Mouse (Mus musculus): ENCODE results near the gene Ceacam1. TPM values are rescaled to one million over a fixed set of nuclear protein-coding genes. Genes with fewer than 3 reads are reported as not detected.
"Not testable (repeated sequence)": the region's sequence is repeated elsewhere in the genome, so short reads cannot be mapped to it uniquely, and the experiment has no call there.

Ceacam1 gene
- polyA plus RNA-seq, 1 experiment = 0.01 TPM

GRCm38 (mm10) chr7:25479440-25479839 lies 2.0 kb upstream of the Ceacam1 start:
- peaks cover 3% of the 10 kb centered on the region; the same call in 1 of the 2 replicates for H3K4me1 ChIP-seq (ENCODE audit: control insufficient read depth)
- TF ChIP-seq TAL1 (IDR thresholded peaks at IDR 0.05; ENCODE audit: low read length) (no peak), GATA1 (IDR thresholded peaks at IDR 0.05; ENCODE audit: low read length) (no peak)
- no peaks in the 10 kb centered on the region for H3K9me3 ChIP-seq (ENCODE audit: control insufficient read depth, low read length)
- H3K36me3 ChIP-seq (ENCODE audit: control insufficient read depth) = no peaks in the 10 kb centered on the region
- H3K27me3 ChIP-seq (ENCODE audit: control insufficient read depth) = no peaks in the 10 kb centered on the region
- H3K4me3 ChIP-seq (replicated peaks) = no peak overlapping the region

- H3K4me1 ChIP-seq (ENCODE audit: control insufficient read depth); H3K36me3 ChIP-seq (ENCODE audit: control insufficient read depth); H3K4me3 ChIP-seq (replicated peaks); H3K27me3 ChIP-seq (ENCODE audit: control insufficient read depth); H3K9me3 ChIP-seq (ENCODE audit: control insufficient read depth, low read length): not testable (repeated sequence)
Measured at GRCm38 (mm10) chr7:25477752-25478093, 320 bp upstream of the Ceacam1 start.

GRCm38 (mm10) chr7:25471821-25472220 lies 5.6 kb downstream of the Ceacam1 start:
- H3K4me1 ChIP-seq (ENCODE audit: control insufficient read depth); H3K36me3 ChIP-seq (ENCODE audit: control insufficient read depth); H3K9me3 ChIP-seq (ENCODE audit: control insufficient read depth, low read length); H3K27me3 ChIP-seq (ENCODE audit: control insufficient read depth); H3K4me3 ChIP-seq (replicated peaks): not testable (repeated sequence)

GRCm38 (mm10) chr7:25465586-25465985 lies 11.8 kb downstream of the Ceacam1 start:
- H3K4me1 ChIP-seq (ENCODE audit: control insufficient read depth); H3K9me3 ChIP-seq (ENCODE audit: control insufficient read depth, low read length); H3K27me3 ChIP-seq (ENCODE audit: control insufficient read depth); H3K36me3 ChIP-seq (ENCODE audit: control insufficient read depth); H3K4me3 ChIP-seq (replicated peaks): not testable (repeated sequence)

- Histone ChIP-seq H3K27me3 (ENCODE audit: control insufficient read depth) (no peaks in the 10 kb centered on the region), H3K9me3 (ENCODE audit: control insufficient read depth, low read length) (no peaks in the 10 kb centered on the region), H3K4me1 (ENCODE audit: control insufficient read depth) (no peaks in the 10 kb centered on the region), H3K36me3 (ENCODE audit: control insufficient read depth) (no peaks in the 10 kb centered on the region), H3K4me3 (replicated peaks) (no peak overlapping the region)
- TF ChIP-seq TAL1 (IDR thresholded peaks at IDR 0.05; ENCODE audit: low read length) = no peak
- no peak for TF ChIP-seq GATA1 (IDR thresholded peaks at IDR 0.05; ENCODE audit: low read length)
Measured at GRCm38 (mm10) chr7:25465010-25465409, 12.4 kb downstream of the Ceacam1 start.

GRCm38 (mm10) chr7:25462033-25462337 lies 15.4 kb downstream of the Ceacam1 start:
- not testable (repeated sequence) for H3K9me3 ChIP-seq (ENCODE audit: control insufficient read depth, low read length); H3K4me3 ChIP-seq (replicated peaks); H3K27me3 ChIP-seq (ENCODE audit: control insufficient read depth); H3K36me3 ChIP-seq (ENCODE audit: control insufficient read depth); H3K4me1 ChIP-seq (ENCODE audit: control insufficient read depth)

- not testable (repeated sequence) for H3K9me3 ChIP-seq (ENCODE audit: control insufficient read depth, low read length); H3K4me3 ChIP-seq (replicated peaks); H3K36me3 ChIP-seq (ENCODE audit: control insufficient read depth); H3K27me3 ChIP-seq (ENCODE audit: control insufficient read depth); H3K4me1 ChIP-seq (ENCODE audit: control insufficient read depth)
Measured at GRCm38 (mm10) chr7:25461336-25462032, 15.9 kb downstream of the Ceacam1 start.

GRCm38 (mm10) chr7:25452103-25452502 lies 25.3 kb downstream of the Ceacam1 start:
- Histone ChIP-seq H3K27me3 (ENCODE audit: control insufficient read depth) (no peaks in the 10 kb centered on the region), H3K36me3 (ENCODE audit: control insufficient read depth) (no peaks in the 10 kb centered on the region), H3K4me1 (ENCODE audit: control insufficient read depth) (no peaks in the 10 kb centered on the region), H3K4me3 (replicated peaks) (no peak overlapping the region), H3K9me3 (ENCODE audit: control insufficient read depth, low read length) (no peaks in the 10 kb centered on the region)
- TF ChIP-seq TAL1 (IDR thresholded peaks at IDR 0.05; ENCODE audit: low read length) (no peak), GATA1 (IDR thresholded peaks at IDR 0.05; ENCODE audit: low read length) (no peak)

GRCm38 (mm10) chr7:25449913-25450890 lies 27.2 kb downstream of the Ceacam1 start:
- no peaks in the 10 kb centered on the region for H3K27me3 ChIP-seq (ENCODE audit: control insufficient read depth)
- H3K9me3 ChIP-seq (ENCODE audit: control insufficient read depth, low read length) = no peaks in the 10 kb centered on the region
- H3K36me3 ChIP-seq (ENCODE audit: control insufficient read depth) = no peaks in the 10 kb centered on the region
- H3K4me1 ChIP-seq (ENCODE audit: control insufficient read depth) = no peaks in the 10 kb centered on the region
- TF ChIP-seq TAL1 (IDR thresholded peaks at IDR 0.05; ENCODE audit: low read length) (no peak), GATA1 (IDR thresholded peaks at IDR 0.05; ENCODE audit: low read length) (no peak)
- H3K4me3 ChIP-seq (replicated peaks) = no peak overlapping the region

- Histone ChIP-seq H3K4me1 (ENCODE audit: control insufficient read depth) (no peaks in the 10 kb centered on the region), H3K36me3 (ENCODE audit: control insufficient read depth) (no peaks in the 10 kb centered on the region), H3K4me3 (replicated peaks) (no peak overlapping the region), H3K9me3 (ENCODE audit: control insufficient read depth, low read length) (no peaks in the 10 kb centered on the region), H3K27me3 (ENCODE audit: control insufficient read depth) (no peaks in the 10 kb centered on the region)
- TF ChIP-seq TAL1 (IDR thresholded peaks at IDR 0.05; ENCODE audit: low read length) = no peak
- TF ChIP-seq GATA1 (IDR thresholded peaks at IDR 0.05; ENCODE audit: low read length) = no peak
Measured at GRCm38 (mm10) chr7:25440816-25441153, 36.6 kb downstream of the Ceacam1 start.
